Mouse (Mus musculus) urinary bladder, postnatal 14 days (tissue): ENCODE data around the gene Clec10a.
"Not testable (repeated sequence)": the region's sequence is repeated elsewhere in the genome, so short reads cannot be mapped to it uniquely, and the experiment has no call there.

ENCODE experiments used
- DNase-seq: peaks from one replicate; pipeline ENCODE4 v3.0.0; 2021; ENCODE audit warnings: low spot score

Gene Clec10a

DNA sequence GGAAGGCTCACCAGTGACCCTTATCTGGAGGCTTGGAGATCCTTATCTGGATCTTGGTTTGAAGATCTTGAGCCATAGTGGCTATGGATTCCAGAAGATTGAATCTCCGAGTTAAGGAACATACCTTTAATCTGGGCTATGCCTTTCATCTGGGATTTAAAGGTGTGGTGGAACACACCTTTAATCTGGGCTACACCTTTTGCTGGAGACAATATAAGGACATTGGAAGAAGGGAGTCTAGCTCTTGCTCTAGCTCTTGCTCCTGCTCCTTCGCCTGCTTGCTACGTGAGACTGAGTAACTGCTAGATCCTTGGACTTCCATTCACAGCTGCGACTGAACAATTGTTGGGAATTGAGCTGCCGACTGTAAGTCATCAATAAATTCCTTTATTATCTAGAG is at the start of gene Clec10a:
Gene Clec10a (plus strand): TSS at position 301 of the 400 bp plus-strand sequence.
- DNase-seq = not testable (repeated sequence)

DNA sequence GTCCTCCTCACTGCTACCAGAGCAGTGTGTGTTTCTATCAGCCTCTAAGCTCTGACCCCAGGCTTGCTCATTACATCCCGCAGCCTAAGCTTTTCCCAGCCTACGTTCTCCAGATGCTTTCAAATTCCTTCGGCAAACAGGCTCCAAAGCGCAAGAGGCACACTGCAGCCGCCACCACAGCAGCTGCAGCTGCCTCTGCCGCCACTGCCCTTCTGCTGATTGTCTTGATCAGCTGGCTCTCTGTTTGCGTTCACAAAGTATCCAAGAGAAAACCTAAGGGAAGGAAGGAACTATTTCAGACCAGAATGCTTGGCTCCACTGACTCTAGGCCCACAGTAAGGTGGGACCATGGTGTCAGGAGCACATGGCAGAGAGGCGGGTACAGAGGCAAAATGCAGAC is 48.9 kb upstream of the Clec10a start:
- DNase-seq = no peak

DNA sequence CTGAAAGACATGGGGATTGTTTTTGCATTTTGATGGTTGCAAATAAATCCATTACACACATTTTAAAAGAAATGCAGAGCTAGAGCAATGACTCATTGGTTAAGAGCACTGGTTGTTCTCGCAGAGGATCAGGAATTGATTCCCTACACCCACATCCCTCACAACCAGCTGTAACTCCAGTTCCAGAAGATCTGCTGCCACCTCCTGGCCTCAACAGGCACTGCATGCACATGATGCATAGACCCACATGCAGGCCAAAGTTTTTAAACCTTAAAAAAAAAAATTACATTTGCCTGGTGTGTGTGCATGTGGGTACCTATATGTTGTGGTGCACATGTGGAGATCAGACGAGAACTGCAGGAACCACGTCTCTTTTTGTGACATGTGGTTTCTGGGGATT is 45.9 kb upstream of the Clec10a start:
- DNase-seq = peak; percentile 26

DNA sequence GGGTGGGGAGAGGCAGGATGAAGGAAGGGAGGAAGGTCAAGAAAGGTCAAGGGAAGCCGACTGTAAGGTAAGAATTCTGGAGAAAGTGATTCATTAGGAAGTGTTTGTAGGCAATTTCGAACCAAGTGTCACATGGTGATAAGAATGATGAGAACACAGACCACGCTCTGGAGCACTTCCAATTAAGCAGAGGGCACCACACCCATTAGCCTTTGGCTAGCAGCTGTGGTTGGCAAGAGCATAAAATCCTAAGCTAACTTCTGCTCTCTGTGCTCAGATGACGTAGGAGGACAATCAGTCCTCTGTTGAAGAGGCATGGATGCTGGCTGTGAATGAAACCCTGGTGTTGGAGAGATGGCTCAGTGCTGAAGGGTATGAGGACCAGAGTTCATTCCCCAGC is 41.4 kb upstream of the Clec10a start:
- no peak for DNase-seq

DNA sequence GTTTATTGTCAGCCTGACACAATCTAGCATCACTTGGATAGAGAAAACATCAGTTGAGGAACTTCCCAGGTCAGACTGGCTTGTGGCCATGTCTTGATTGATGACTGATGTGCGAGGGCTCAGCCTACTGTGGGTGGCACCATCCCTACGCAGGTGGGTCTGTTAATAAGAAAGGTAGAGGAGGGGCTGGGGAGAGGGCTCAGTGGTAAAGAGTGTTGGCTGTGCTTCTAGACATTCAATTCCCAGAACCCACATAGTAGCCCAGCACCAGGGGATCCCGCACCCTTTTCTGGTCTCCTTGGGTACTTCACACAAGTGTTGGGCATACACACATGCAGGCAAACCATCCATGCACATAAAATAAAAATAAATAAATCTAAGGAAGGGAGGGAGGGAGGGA is 40.1 kb upstream of the Clec10a start:
- DNase-seq = no peak

DNA sequence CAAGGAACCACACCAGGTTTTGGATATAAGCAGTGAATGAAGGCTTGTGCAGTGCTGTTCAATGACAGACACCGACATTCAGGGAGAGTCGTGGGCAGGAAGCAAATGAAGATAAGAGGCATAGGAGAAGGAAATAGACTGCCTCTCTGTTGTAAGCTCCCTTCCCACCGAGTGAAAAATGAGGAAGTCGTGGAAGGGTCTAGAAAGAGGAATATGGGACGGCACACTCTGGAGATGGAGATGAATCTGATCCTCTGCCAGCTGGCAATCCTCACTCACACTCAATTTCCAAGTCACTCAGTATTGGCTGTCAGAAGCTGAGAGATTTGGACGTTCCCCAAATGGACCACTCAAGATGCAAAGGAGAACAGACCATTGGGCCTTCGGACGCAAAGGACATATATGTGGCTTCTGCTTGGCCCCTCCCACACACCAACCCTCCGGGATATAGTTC is 26.0 kb upstream of the Clec10a start, which contains the start of gene Mgl2:
Gene Mgl2 (plus strand): TSS at position 404 of the 454 bp plus-strand sequence.
- DNase-seq = no peak

DNA sequence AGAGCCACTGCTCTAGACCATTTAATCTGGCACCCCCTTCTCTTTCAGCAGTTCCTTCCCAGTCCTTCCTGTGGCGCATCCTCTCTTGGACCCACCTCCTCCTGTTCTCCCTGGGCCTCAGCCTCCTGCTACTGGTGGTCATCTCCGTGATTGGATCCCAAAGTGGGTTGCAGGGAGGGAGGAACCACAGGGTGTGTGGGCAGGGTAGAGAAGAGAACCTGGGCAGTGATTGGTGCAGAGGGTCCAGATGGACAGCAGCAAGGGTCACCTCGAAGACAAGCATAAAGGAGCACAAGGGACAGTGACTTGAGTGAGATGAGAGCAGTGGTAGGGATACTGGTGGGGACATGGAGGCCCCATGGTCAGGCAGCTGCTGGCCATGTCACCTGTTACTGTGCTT is 21.0 kb upstream of the Clec10a start:
- not testable (repeated sequence) for DNase-seq

DNA sequence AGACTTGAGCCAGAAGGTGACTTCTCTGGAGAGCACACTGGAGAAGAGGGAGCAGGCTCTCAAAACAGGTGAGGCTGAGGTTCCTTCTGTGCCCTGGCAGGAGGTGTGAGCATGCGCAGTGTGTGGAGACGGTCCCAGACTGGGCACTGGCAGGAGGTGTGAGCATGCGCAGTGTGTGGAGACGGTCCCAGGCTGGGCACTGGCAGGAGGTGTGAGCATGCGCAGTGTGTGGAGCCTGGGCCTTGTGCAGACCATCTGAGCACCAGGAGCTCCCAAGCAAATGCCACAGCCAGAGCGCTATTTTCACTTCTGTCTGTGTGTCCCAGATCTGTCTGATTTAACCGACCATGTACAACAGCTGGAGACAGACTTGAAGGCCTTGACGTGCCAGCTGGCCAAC is 20.1 kb upstream of the Clec10a start:
- not testable (repeated sequence) for DNase-seq

DNA sequence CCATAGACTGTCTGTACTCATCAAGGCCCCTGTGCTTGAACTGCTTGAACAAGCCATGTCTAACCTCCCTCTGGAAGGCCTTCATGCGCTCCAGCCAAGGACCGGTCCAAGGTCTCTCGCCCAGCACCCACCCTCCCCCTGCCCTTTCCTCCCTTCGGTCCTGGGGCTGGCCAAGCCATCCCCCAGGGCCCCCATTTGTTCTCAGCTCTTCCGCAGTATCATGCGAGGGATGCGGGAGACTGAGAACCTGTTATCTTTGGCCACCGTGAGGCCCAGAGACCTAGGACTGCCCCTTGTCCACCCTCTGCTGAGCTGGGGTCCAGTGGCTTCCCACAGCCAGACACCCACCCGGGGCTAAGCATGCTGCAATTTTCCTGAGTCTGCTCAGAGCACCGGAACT is 16.8 kb upstream of the Clec10a start:
- DNase-seq = no peak

DNA sequence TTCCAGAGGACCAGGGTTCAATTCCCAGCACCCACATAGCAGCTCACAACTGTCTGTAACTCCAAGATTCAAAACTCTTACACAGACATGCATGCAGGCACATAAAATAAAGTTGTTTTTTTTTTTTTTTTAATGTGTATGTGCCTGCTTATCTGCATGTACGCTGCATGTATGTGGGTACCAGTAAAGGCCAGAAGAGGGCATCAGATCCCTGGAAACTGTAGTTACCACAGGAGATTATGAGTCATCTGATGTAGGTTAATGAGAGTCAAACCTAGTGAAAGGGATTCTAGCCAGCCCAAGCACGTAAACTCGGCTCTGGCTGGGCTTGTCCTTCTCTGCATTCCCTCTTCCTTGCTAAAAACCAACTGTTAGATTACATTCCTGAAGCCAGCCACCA is 4.9 kb upstream of the Clec10a start:
- peak; percentile 28 for DNase-seq

DNA sequence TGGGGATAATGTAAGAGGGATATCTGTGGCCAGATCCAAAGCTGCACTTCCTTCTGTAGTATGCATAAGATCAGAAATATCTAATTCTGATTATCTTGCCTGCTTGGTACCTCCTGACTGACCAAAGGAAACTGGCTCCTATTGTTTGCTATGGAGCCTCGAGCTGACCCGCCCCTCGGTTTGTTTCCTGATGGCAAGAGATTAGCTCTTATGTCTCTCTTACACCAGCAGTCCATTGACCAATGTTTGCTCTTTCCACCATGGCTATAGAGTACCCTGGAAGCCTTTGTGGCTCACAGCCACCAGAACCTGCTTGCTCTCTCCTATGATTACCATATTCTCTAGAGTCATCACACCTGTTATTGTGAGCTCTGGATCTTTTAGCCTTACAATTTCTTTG is 6.3 kb downstream of the Clec10a start:
- no peak for DNase-seq

DNA sequence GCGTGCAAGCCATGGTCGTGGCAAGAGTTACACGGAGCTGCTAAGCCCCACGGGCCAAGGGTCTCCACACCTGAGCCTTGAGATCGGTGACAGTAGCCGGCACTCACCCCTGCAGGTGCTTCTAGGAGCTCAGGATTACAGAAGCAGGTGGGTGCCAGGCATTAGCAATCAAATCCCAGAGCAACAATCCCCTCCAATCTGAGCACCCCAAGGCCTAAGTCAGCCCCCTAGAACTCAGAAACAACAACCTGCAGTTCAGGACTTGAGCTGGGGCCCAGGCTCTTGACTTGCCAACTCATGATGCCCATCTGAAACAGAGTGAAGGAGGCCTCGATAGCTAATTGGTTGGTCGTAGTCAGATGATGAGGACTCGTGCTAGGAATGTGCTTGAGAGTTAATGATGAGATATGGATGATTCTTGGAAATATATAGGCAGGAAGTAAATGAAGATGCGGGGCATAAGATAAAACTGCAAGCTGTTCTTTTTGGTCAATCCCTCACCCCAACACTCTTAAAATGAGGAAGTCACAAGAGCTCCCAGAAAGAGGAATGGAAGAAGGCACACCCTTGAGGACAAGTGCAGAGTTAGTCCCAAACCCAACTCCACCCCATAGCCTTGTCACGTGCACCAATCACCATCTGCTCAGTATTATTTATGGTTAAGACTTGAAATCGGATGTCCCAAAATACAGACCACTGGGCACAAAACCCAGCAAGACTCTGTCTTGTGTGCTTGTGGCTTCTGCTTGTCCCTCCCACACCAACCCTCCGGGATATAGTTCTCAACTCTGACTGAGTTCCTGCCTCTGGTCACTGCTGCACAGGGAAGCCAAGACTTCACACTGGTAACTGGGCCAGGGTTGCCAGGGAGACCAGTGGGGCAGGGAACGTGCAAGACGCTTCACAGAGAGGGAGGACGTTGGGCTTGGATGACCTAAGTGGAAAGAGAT is 10.2 kb downstream of the Clec10a start:
- DNase-seq = no peak

DNA sequence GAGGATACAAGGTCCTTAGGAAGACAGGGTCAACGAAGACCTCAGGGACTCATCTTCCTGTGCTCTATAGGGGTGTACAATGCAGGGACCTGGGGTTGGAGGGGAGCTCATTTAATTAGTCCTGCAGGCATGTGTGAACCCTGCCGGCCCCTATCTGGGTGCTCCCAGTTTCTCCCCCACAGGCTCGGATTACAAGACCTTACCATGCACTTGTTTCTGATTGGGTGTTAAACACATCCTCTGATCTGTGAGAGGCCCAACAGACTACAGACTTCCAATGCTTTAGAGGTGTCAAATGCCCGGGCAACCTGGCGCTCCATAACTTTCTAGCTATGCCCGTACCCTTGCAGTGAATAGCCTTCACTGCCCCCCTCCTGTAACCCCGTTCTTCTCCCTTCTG is 12.1 kb downstream of the Clec10a start:
- DNase-seq = no peak

DNA sequence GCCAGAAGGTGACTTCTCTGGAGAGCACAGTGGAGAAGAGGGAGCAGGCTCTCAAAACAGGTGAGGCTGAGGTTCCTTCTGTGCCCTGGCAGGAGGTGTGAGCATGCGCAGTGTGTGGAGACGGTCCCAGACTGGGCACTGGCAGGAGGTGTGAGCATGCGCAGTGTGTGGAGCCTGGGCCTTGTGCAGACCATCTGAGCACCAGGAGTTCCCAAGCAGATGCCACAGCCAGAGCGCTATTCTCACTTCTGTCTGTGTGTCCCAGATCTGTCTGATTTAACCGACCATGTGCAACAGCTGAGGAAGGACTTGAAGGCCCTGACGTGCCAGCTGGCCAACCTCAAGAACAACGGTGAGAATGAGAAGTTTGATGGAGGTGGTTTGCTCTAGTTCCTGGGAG is 13.5 kb downstream of the Clec10a start:
- not testable (repeated sequence) for DNase-seq

DNA sequence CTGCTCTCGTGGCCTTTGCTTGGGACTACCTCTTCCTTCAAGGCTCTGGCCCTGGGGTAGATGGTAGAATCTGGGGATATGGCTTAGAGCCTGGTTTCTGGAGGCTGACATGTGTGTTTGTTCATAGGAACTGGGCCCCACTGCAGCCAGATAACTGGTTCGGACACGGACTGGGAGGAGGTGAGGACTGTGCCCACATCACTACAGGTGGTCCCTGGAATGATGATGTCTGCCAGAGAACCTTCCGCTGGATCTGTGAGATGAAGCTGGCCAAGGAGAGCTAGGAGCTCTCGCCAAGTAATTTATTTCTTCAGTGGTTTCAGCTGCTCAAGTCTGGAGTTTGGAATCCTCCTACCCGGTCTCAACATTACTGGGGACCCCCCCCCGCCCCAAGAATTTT is 14.3 kb downstream of the Clec10a start:
- DNase-seq = no peak

DNA sequence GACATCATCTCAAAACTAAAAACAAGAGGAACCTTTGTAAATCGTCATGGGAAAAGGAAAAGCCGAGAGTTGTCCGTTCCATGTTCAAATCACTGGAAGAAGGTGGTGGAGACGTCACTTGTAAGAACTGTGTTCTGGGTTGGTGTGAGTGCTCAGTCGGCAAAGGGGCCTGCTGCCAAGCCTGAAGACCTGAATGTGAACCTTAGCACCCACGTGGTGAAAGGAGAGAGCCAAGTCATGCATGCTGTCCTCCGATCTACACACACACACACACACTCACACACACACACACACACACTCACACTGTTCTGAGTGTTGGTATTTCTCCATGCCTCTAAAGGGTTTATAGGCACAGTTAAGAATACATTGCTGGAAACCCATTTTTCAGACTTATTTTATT is 15.2 kb downstream of the Clec10a start:
- no peak for DNase-seq

DNA sequence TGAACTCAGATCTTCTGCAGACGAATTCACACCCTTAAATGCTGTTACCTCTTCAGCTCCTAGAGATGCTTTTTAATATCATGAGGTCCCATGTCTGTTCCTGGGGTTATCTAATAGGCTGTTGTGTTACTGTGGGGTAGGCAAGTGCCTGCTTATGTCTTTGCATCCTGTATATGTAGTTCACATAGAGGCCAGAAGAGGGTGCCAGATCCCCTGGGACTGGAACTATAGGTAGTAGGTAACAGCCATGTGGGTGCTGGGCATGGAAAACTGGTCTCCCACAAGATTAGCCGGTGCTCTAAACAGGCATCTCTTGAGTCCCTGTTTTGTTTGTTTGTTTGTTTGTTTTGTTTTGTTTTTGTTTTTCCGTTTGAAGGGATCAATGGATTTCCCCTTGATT is 15.8 kb downstream of the Clec10a start:
- peak; percentile 26 for DNase-seq

DNA sequence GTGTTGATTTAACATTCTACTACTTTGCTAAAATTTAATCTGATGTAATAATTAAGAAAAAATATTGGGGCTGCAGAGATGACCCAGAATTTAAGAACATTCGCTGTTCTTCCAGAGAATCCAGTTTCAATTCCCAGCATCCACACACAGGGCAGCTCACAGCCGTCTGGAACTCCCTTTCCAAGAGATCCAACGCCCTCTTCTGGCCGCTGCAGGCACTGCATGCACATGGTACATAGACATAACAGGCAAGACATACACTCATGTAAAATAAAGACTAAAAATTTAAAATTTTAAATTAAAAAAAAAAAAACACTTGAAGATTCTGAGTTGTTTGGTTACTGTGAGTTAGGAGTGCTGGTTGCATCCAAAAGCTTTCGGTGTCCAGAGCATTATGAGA is 16.3 kb downstream of the Clec10a start:
- no peak for DNase-seq

DNA sequence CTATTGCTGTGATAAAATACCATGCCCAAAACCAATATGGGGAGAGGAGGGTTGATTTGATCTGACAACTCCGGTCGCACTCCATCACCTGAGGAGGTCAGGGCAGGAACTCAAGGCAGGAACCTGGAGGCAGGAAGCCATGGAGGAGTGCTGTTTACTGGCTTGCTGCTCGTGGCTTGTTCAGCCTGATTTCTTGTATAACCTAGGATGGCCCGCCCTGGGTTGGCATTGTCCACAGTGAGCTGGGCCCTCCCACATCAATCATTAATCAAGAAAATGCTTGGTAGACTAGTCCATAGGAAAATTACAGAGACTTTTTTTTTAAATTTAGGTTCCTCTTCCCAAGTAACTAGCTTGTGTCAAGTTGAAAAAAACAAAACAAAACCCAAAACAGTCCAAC is 18.5 kb downstream of the Clec10a start:
- no peak for DNase-seq

DNA sequence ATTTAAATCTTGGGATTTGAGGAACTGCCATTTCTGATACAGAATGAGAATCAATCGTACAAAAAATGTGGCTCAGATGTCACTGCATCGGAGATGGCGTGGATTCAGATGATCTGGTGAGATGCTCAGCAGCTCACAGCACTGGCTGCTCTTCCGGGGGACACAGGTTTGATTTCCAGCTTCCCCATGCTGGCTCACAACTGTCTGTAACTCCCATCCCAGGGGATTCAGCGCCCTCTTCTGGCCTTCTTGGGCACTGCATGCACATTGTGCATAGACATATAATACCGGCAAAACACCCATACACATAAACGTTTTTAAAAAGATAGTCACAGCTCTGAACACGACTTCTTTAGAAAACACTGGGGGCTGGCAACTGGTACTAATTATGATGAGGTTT is 21.6 kb downstream of the Clec10a start:
- no peak for DNase-seq

DNA sequence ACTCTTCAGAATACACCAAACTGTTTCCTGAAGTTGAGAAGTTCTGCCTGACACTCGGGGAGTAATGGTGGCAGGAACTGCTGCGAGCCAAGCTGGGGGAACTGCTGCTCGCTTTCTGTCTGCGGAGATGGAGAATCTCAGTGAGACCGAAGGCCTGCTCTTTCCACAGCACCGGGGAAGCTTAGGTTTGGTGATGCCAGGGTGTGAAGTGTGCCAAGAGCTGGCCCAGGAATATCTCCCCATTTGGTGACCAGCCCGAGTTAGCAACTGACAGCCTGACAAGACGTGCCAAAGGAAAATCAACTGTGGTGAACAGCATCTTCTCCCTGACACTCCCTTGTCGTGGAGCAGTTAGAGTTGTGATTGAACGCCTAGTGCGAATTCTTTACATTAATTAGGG is 22.3 kb downstream of the Clec10a start:
- no peak for DNase-seq

DNA sequence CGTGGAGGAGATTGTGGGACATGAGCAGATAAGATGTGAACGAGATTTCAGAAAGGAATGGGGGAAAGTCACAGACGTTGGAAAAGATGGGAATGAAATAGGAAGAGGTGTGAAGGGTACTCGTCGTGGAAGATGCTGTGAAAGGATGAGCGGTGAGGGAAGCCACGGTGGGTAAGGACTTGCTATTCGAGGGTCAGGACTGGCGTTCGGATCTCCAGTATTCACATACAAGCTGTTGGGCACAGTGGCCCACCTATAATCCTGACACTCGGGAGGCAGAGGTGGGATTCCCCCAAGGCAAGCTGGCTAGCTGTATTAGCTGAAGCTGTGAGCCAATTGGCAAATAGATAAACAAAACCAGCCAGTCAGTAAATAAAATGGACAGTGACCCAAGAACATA is 22.8 kb downstream of the Clec10a start:
- DNase-seq = no peak

DNA sequence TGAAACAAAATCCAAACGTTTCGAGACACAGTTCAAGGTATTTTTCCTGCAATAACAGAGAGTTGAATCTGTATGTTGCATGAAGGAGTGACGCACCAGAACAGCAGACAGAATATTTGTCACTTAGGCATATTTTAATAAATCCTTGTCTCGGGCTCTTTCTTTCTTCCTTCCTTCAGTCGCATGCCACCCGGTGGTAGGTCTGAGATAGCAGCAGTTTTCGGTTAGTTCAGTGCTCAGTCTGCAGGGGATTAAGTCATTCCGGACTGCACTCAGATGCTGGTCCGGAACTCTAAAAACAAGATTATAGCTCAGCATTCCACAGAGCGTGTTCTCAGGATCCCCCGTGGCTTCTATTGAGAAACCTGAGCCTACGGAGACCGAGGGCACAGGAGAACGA is 23.4 kb downstream of the Clec10a start:
- no peak for DNase-seq

DNA sequence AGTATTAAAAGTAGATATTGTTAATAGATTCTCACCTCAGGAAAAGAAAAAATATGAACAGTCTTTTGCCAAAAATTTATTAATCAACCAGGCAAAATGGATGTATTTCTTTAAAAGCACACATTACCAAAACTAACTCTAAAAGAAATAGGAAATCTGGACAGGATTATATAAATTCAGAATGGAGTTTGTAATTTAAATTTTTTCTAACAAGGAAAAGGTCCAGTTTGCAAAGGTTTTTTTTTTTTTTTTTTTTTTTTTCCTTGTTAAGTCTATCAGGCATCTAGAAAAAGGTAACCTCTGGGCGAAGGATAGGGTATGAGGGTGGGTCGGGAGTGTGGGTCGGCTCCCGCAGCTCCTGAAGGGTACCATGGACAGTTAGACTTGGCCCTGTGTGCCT is 24.5 kb downstream of the Clec10a start:
- no peak for DNase-seq
